Mouse (Mus musculus) liver, embryonic 11.5 days (tissue): Measurements from ENCODE around the gene Gapdh. TPM values are rescaled to one million over a fixed set of nuclear protein-coding genes. Genes with fewer than 3 reads are reported as not detected.

ENCODE experiments used
- ATAC-seq: fragments of 200-750 bp; cut with Nextera tagmentation; replicated peaks from 2 replicates; pipeline ENCODE4 v1.8.0; 2017; ENCODE audit warnings: moderate number of reproducible peaks, mild to moderate bottlenecking, moderate TSS enrichment, moderate library complexity; ENCODE audit not compliant: low FRiP score
- DNase-seq: peaks from one replicate; pipeline ENCODE4 v3.0.0-alpha.2; 2017; ENCODE audit warnings: low spot score
- H3K27ac ChIP-seq: fragments of 300-500 bp; sonication (generic); 2 replicates; pipeline ENCODE4 v1.5.1; 2014; ENCODE audit warnings: mild to moderate bottlenecking, low read depth, low read length, control low read depth
- H3K27me3 ChIP-seq: fragments of 300-500 bp; sonication (generic); replicated peaks from 2 replicates; pipeline ENCODE4 v1.6.1; 2014; ENCODE audit warnings: low read length, mixed read lengths; ENCODE audit not compliant: control insufficient read depth, insufficient read depth
- H3K36me3 ChIP-seq: fragments of 300-500 bp; sonication (generic); 2 replicates; pipeline ENCODE4 v1.6.1; 2014; ENCODE audit warnings: mild to moderate bottlenecking, low read length, moderate library complexity, mixed read lengths; ENCODE audit not compliant: control insufficient read depth, insufficient read depth
- H3K4me1 ChIP-seq: fragments of 300-500 bp; sonication (generic); replicated peaks from 2 replicates; pipeline ENCODE4 v1.6.1; 2014; ENCODE audit warnings: low read length, mixed read lengths; ENCODE audit not compliant: control insufficient read depth, insufficient read depth
- H3K4me2 ChIP-seq: fragments of 300-500 bp; sonication (generic); 2 replicates; pipeline ENCODE4 v1.6.1; 2014; ENCODE audit warnings: mild to moderate bottlenecking, control low read depth, moderate library complexity
- H3K4me3 ChIP-seq: fragments of 300-500 bp; sonication (generic); 2 replicates; pipeline ENCODE4 v1.5.1; 2014; ENCODE audit warnings: low read depth, low read length, control low read depth
- H3K9ac ChIP-seq: fragments of 300-500 bp; sonication (generic); 2 replicates; pipeline ENCODE4 v1.6.1; 2014; ENCODE audit warnings: low read depth, low read length, control low read depth
- H3K9me3 ChIP-seq: fragments of 300-500 bp; sonication (generic); 2 replicates; pipeline ENCODE4 v1.6.1; 2016; ENCODE audit warnings: low read length, inconsistent platforms, mixed read lengths; ENCODE audit not compliant: control insufficient read depth
- WGBS: fragments of 180-500 bp; shearing (Covaris S2); extraction: QIAGEN DNeasy Blood & Tissue Kit; methylation state at CpG from one replicate; pipeline ENCODE4 v1.1.7; 2014; 5-methylcytosine and 5-hydroxymethylcytosine counted together
- polyA plus RNA-seq: library from polyadenylated mRNA; unstranded; fragments of >200 nt; fragmentation: Nextera tagmentation; extraction: Ambion mirVana; gene quantifications from 2 replicates; pipeline ENCODE4 v1.2.1, GENCODE M21; 2014

Gene Gapdh
- polyA plus RNA-seq, 1 experiment from 2014 or later, result 2,450 TPM

GRCm38 (mm10) chr6:125158944-125159492, 7.2 kb downstream of the Gapdh start:
- Histone ChIP-seq H3K4me1 (peaks cover 35% of the 10 kb centered on the region), H3K9me3 (no peaks in the 10 kb centered on the region), H3K9ac (no peak overlapping the region), H3K36me3 (peaks cover 30% of the 10 kb centered on the region), H3K27ac (peak overlapping the region; percentile 5; the same call in 1 of the 2 replicates), H3K4me3 (no peak overlapping the region), H3K4me2 (no peak overlapping the region), H3K27me3 (no peaks in the 10 kb centered on the region)
- DNase-seq (no peak), ATAC-seq (no peak)
- 83% methylated on average over 15 of the region's 15 CpGs for WGBS

- no peak overlapping the region for H3K9ac ChIP-seq
- WGBS, result 72% methylated on average over 7 of the region's 7 CpGs
- peaks cover 25% of the 10 kb centered on the region for H3K36me3 ChIP-seq
- H3K4me3 ChIP-seq, result no peak overlapping the region
- no peaks in the 10 kb centered on the region for H3K27me3 ChIP-seq
- no peak overlapping the region for H3K4me2 ChIP-seq
- H3K4me1 ChIP-seq, result peaks cover 38% of the 10 kb centered on the region
- no peaks in the 10 kb centered on the region for H3K9me3 ChIP-seq
- H3K27ac ChIP-seq, result no peak overlapping the region
- no peak for ATAC-seq
- no peak for DNase-seq
Measured at GRCm38 (mm10) chr6:125156903-125157614, 9.2 kb downstream of the Gapdh start.

DNA sequence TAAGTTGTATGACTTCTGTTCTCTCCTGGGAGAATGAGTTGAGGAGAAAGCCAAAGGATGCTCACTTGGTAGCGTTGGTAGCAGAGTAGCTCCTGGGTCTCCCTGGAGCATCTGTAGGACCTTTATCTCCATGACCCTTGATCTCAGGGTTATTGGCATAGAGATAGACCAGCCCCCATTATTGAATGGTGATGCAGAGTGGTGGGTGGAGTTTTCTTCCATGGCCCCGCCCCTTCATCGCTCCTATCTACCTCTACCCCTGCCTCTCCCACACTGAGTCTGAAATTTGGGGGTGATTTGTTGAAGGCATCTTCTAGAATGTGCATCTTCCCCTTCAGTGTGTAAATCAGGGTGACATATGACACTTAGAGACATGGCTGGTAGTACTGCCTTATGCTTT, 9.8 kb downstream of the Gapdh start:
- WGBS, result 74% methylated on average over 3 of the region's 3 CpGs
- DNase-seq (no peak), ATAC-seq (no peak)
- Histone ChIP-seq H3K27me3 (no peaks in the 10 kb centered on the region), H3K27ac (no peak overlapping the region), H3K4me1 (peaks cover 39% of the 10 kb centered on the region), H3K36me3 (peaks cover 24% of the 10 kb centered on the region), H3K4me2 (no peak overlapping the region), H3K9ac (no peak overlapping the region), H3K4me3 (no peak overlapping the region), H3K9me3 (no peaks in the 10 kb centered on the region)

- WGBS, result 75% methylated on average over 8 of the region's 8 CpGs
- Histone ChIP-seq H3K4me2 (no peak overlapping the region), H3K27ac (peak overlapping the region; percentile 43; the same call in 1 of the 2 replicates), H3K4me3 (no peak overlapping the region), H3K36me3 (peaks cover 21% of the 10 kb centered on the region), H3K27me3 (no peaks in the 10 kb centered on the region), H3K4me1 (peaks cover 28% of the 10 kb centered on the region), H3K9ac (peak overlapping the region; percentile 31; the same call in 1 of the 2 replicates), H3K9me3 (no peaks in the 10 kb centered on the region)
- ATAC-seq (peak; percentile 21), DNase-seq (no peak)
Measured at GRCm38 (mm10) chr6:125155262-125155661, 11.0 kb downstream of the Gapdh start.

DNA sequence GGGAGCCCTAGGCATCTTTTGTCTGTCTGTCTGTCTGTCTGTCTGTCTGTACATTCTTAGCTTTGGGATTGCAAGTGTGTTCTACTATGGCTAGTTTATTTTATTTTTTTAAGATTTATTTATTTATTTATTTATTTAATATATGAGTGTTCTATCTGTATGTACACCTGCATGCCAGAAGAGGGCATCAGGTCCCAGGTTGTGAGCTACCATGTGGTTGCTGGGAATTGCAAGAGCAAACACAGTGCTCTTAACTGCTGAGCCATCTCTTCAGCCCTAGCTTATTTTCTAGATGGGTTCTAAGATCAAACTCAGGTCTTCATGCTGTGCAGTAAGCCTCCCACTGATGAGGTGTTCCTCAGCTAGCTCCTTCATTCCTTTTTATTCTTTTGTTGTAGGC, 11.7 kb downstream of the Gapdh start:
- Histone ChIP-seq H3K36me3 (peaks cover 17% of the 10 kb centered on the region), H3K4me1 (peaks cover 28% of the 10 kb centered on the region), H3K9ac (no peak overlapping the region), H3K4me2 (no peak overlapping the region), H3K9me3 (no peaks in the 10 kb centered on the region), H3K27ac (no peak overlapping the region), H3K4me3 (no peak overlapping the region), H3K27me3 (no peaks in the 10 kb centered on the region)
- ATAC-seq (no peak), DNase-seq (no peak)

DNA sequence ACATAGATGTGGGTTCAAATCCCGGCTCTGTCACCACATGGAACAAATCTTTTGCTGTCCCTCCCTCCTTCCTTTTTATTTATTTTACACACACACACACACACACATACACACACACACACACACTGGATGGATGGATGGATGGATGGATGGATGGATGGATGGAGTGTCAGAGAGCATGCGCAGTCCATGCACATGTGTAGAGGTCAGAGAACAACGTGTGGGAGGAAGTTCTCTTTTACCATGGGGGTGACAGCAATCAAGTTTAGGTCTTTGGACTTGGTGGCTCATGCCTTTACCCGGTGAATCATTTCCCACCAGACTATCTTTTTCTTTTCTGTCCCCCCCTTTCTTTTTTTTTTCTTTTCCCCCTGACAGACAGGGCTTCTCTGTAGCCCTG, 12.6 kb downstream of the Gapdh start:
- no peak for DNase-seq
- no peak overlapping the region for H3K4me2 ChIP-seq
- 84% methylated on average over 4 of the region's 4 CpGs for whole genome bisulfite sequencing

GRCm38 (mm10) chr6:125153018-125153389, 13.3 kb downstream of the Gapdh start:
- ATAC-seq (no peak; the same call in 1 of the 2 replicates), DNase-seq (no peak)
- peaks cover 35% of the 10 kb centered on the region for H3K4me1 ChIP-seq
- H3K4me3 ChIP-seq, result no peak overlapping the region
- H3K4me2 ChIP-seq, result no peak overlapping the region
- H3K9me3 ChIP-seq, result no peaks in the 10 kb centered on the region
- WGBS, result 56% methylated on average over 5 of the region's 5 CpGs
- peak overlapping the region; percentile 11 for H3K27ac ChIP-seq
- no peaks in the 10 kb centered on the region for H3K27me3 ChIP-seq
- H3K9ac ChIP-seq, result peak overlapping the region; percentile 51; the same call in 1 of the 2 replicates
- peaks cover 13% of the 10 kb centered on the region for H3K36me3 ChIP-seq

More for the DNA sequence above, 12.6 kb downstream of the Gapdh start:
- Histone ChIP-seq H3K27me3 (no peaks in the 10 kb centered on the region), H3K9me3 (no peaks in the 10 kb centered on the region), H3K4me3 (no peak overlapping the region), H3K4me1 (peaks cover 28% of the 10 kb centered on the region), H3K27ac (peak overlapping the region; percentile 55; the same call in 1 of the 2 replicates), H3K9ac (no peak overlapping the region), H3K36me3 (peaks cover 13% of the 10 kb centered on the region)
- no peak for ATAC-seq

DNA sequence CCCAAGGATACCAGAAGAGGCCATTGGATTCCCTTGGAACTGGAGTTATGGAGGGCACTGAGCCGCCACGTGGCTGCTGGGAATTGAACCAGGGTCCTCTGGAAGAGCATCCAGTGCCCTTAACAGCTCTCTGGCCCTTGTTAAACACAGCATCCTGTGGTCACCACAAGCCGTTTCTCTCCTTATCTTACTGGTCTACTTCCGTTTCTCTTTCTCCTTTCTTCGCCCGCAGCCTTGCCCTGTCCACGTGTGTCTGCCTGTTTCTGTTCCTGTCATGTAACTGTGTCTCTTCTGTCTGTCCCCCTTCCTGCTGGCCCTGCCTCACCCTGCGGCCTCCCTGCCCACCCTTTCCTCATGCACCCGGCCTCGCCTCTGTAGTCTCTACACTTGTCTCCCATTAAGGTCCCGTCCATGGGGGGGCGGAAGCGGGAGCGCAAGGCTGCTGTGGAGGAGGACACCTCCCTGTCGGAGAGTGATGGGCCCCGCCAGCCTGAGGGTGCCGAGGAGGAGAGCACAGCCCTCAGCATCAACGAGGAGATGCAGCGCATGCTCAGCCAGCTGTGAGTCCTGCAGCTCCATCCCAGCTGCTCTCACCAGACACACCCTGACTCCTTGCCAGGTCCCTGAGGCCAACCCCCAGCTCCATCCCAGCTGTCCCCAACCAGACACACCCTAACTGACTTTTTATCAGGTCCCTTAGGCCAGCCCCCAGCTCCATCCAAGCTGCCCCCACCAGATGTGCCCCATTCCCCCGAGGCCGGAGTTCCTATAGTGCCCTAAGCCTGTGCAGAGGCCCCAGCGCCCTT, 13.9 kb downstream of the Gapdh start:
- peaks cover 11% of the 10 kb centered on the region for H3K36me3 ChIP-seq
- ATAC-seq, result peak; percentile 48

More for the DNA sequence above, 13.9 kb downstream of the Gapdh start:
- peak overlapping the region; percentile 32 for H3K4me2 ChIP-seq
- 44% methylated on average over 22 of the region's 22 CpGs for WGBS
- DNase-seq, result no peak
- H3K4me1 ChIP-seq, result peaks cover 40% of the 10 kb centered on the region
- no peak overlapping the region for H3K4me3 ChIP-seq
- H3K9ac ChIP-seq, result peak overlapping the region; percentile 15; the same call in 1 of the 2 replicates
- peak overlapping the region; percentile 20; the same call in 1 of the 2 replicates for H3K27ac ChIP-seq
- no peaks in the 10 kb centered on the region for H3K27me3 ChIP-seq
- H3K9me3 ChIP-seq, result no peaks in the 10 kb centered on the region
